Mouse (Mus musculus) R1 (cell line): ENCODE measurements around the gene Eddm3b.
"Not testable (repeated sequence)": the region's sequence is repeated elsewhere in the genome, so short reads cannot be mapped to it uniquely, and the experiment has no call there.

Source experiments
- DNase-seq: peaks from one replicate; pipeline ENCODE4 v3.0.0-alpha.2; 2018; ENCODE audit warnings: low read depth, low spot score

Eddm3b gene

GRCm38 (mm10) chr14:51142568-51142967 lies 28.3 kb downstream of the Eddm3b start:
- no peak for DNase-seq

GRCm38 (mm10) chr14:51143287-51143686 lies 29.1 kb downstream of the Eddm3b start:
- no peak for DNase-seq

- DNase-seq = no peak
Observed at GRCm38 (mm10) chr14:51143937-51144336, 29.7 kb downstream of the Eddm3b start.

DNA sequence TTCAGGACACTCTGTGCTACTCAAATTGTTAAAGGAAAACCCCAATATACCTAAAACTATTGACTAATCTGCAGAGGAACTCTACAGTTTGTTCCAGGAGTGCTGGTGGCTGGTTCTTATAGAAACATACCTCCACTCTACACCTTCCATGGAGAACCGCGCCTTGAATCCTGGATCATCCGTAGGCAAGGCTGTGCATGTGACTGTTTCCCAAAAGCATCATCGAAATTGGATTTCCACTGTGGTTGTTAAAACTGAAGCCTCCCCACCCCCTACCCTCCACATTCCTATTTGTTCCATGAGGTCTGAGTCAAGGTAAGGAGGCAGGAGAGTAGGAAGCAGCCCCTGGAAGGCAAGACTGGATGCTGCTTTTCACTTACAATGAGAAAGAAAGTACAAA lies 30.2 kb downstream of the Eddm3b start:
- no peak for DNase-seq

DNA sequence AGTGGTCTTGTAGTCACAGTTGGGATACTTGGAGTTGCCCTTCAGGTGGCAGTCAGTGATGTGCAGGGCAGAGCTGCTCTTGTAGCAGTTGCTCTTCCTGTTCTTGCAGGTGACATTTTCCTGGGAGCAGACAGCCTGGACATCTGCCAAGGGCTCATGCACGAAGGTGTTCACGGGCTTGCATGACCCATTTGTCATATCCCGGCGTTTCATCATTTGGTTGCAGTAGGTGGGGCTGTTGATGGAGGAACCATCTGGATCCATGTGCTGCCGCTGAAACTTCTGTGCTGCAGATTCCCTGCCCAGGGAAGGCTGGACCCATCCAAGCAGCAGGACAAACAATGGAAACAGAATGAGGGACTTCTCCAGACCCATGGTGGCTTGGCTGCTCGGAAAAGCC lies 31.3 kb downstream of the Eddm3b start:
- no peak for DNase-seq

DNA sequence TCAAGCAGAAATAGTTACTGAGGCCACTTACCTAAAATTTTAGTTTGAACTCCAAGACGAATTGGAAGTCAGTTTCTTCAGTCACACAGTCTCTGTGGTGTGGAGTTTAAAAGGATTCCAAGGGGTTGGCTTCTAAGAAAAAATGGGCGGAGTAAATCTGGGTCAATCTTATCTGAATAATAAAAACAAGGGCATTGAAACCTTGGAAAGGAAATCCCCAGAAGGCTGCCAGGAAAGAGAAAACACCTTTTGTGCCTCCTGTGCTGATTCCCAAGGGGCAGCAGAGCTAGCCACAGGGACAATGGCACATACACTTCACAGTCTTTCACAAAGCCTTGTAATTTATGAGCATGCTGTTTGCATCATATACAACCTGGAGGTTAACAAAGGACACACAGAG lies 32.5 kb downstream of the Eddm3b start, which contains the start of gene Rnase1:
Gene Rnase1 (minus strand): TSS at position 101 of the 400 bp plus-strand sequence.
- DNase-seq = no peak

DNA sequence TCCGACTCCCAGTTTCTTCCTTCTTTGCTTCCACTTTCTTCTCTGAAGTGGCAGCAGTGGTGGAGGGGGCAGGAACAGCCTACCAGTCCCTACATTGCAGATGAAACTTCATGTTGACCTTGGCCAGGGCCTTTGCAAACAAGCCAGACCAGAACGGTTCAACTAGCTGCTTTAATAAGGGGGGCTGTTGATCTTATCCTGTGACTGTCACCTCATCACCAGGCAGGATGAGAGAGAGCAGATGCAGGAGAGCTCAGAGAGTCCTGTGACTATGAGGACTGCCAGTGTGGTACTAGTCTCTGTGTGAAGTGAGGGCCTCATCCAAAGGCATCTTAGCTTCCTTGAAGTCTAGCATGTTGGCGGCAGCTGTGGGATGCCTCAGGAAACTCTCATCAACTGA lies 33.8 kb downstream of the Eddm3b start:
- DNase-seq = no peak

DNA sequence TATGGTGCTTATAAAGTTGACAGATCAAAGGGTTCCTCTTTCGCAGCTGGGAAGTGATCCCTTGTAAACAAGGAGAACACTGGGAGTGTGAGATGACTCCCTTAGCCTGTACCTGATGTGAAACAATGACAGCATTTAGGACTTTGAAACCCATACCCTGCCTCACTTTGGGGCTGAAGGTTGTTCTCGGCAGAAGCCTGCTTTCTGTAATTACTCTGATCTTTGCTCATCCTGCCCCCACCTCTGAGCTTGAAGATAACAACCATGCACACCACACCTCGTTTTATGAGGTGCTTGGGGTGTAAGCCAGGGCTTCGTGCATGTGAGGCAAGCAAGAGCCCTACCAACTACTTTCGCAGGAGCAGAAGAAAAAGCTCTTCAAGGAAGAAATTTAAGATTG lies 34.9 kb downstream of the Eddm3b start:
- no peak for DNase-seq

- DNase-seq = no peak
Observed at GRCm38 (mm10) chr14:51150206-51150831, 36.1 kb downstream of the Eddm3b start.

DNA sequence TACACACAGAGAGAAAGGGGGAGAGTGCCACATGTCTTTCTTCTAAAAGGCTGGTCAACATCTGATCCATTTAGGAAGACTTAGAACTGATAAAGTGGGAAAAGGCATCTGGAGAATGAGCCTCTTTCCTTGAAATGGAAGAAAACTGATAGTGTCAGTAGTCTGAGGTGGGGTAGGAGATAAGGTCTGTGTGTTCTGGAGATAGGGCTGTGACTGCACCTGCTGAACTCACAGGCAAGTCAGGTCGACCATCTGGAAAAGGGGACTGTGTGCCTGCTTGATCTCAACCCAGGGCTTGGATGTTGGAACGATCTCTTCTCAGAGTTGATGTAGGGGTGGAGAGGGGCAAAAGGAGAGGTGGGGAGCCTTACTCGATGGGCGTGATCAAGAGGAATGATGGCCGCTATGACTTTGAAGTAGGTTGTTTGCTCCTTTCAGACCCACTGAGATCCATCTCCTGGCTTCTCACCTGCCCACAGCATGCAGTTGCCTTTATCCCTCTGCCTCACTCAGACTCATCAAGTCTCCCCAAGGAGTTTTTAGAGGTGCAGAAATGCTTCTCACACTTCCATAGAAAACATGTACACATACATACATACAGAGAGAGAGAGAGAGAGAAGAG lies 38.1 kb downstream of the Eddm3b start:
- no peak for DNase-seq

DNA sequence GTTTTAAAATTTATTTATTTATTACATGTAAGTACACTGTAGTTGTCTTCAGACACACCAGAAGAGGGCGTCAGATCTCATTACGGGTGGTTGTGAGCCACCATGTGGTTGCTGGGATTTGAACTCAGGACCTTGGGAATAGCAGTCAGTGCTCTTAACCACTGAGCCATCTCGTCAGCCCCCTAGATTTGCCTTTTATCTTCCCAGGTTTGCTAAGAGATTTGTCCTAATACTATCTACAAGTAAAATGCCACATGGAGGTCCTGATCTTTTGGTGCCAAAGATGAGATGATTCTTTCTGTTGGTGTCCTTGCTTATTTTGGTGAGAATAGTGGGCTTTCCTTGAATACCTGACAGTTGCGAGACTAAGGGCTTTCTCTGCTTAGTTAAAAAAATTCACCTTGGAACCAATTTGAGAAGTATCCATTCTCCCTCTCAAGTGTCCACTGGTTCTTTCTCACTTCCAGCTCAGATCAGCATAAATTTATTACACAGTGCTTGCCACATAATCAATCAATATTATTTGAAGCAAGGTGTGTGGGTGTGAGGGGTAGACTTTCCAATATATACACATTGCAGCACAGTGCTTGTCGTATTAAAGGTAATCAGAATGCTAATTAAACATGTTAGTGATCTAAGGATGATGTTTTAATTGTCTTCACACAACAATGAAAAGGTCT lies 42.0 kb downstream of the Eddm3b start:
- DNase-seq = no peak

GRCm38 (mm10) chr14:51156736-51157068 lies 42.5 kb downstream of the Eddm3b start:
- DNase-seq = no peak

DNA sequence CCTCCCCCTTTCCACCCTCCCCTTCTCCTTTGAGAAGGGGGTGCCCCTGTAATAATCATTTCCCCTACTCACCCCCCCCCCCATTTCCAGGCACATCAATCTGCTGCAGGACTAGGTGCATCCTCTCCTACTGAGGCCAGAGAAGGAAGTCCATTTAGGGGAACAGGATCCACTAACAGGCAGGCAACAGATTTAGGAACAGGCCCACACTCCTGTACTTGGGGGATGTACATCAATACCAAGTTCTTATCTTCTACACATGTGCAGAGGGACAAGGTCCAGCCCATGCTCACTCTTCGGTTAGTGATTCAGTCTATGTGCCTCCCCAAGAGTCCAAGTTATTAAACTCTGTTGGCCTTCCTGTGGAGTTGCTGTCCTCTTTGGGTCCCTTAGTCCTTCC lies 42.8 kb downstream of the Eddm3b start:
- no peak for DNase-seq

DNA sequence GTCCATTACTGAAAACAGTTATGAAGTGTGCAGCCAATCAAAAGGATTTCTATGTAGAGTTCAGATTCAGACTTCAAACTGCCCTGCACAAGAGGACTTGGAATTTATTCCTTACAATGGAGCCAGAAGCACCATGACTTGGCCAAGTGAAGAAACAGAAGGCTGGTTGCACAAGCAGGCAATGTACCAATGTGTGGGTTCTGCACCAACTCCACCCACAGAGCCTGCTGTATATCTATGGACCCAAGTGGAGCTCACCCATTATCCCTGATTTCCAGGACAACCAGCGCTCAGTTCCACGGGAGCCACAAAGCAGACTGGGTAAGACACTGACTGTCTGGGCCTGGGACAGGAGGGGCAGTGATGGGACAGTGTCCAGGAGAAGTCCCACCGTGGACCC lies 47.8 kb downstream of the Eddm3b start, which contains the start of gene Rnase2b:
Gene Rnase2b (plus strand): TSS at position 285 of the 400 bp plus-strand sequence.
- not testable (repeated sequence) for DNase-seq

- DNase-seq = not testable (repeated sequence)
Observed at GRCm38 (mm10) chr14:51163323-51163722, 49.1 kb downstream of the Eddm3b start.

- no peak for DNase-seq
Observed at GRCm38 (mm10) chr14:51165435-51165834, 51.2 kb downstream of the Eddm3b start.

DNA sequence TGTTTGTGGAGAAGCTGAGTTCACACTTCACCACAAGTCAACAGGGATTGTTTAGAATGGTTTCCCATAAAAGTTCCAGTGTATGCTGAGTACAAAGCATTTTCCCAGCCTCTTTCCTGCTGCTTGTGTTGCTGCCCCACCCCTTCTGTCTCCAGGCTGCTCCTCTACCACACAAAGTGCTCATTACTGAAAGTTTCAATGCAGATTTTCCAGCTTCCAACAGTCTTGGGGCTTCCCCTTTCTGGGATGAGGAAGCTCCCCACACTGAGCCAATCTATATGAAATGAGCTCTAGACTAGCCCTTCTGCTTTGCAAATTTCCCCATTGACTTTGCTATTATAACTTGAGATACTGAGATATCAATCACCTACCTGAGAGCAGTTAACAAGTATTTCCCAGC lies 51.8 kb downstream of the Eddm3b start:
- no peak for DNase-seq
